Mouse (Mus musculus): ENCODE data around the gene Pecr.

DNA sequence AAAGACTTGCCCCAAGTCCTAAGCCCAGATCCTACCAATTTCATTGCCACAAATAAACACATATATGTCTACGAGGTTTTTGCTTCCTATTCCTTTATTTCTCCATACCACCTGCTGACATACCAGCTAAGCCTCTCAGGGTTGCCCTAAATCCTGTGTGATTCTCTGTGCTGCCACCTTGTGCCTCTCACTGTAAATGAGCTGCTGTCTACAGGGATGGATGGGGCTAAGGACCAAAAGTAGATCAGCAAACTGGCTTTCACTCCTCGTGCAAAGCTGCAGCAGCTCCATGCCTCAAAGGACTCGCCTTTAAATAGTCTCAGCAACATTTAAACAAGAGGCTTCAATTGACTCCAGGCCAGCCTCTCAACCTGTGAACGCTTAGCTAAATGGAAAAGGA lies 64.1 kb downstream of the Pecr start:
- TF ChIP-seq CTCF (IDR thresholded peaks at IDR 0.05; ENCODE audit: low read depth, low read length): peak; percentile 37
- TF ChIP-seq POLR2A (IDR thresholded peaks at IDR 0.05; ENCODE audit: extremely low read depth, insufficient read depth, low read length): no peak
